Mouse (Mus musculus) layer of hippocampus, postnatal 10 days (tissue): ENCODE data around the gene Slc25a51. TPM values are rescaled to one million over a fixed set of nuclear protein-coding genes. Genes with fewer than 3 reads are reported as not detected.
A peak's percentile ranks its signal among the peaks of the same experiment; 100 is the strongest.

Source experiments
- DNase-seq, 2 experiments: peaks; one replicate each; pipeline ENCODE4 v3.0.0; 2021; ENCODE audit warnings: low spot score in 2 of 2
- total RNA-seq, 2 experiments: library from RNA; stranded (reverse); gene quantifications; 2 replicates each; pipeline ENCODE4 v1.2.3; 2021

Gene Slc25a51
- total RNA-seq, 2 experiments from 2014 or later = 104 to 118 TPM

GRCm38 (mm10) chr4:45426724-45427457 lies 18.3 kb upstream of the Slc25a51 start:
- DNase-seq = peak in 1 of 2 experiments; percentile 47

- DNase-seq = no peak
Observed at GRCm38 (mm10) chr4:45423406-45423805, 14.8 kb upstream of the Slc25a51 start.

DNA sequence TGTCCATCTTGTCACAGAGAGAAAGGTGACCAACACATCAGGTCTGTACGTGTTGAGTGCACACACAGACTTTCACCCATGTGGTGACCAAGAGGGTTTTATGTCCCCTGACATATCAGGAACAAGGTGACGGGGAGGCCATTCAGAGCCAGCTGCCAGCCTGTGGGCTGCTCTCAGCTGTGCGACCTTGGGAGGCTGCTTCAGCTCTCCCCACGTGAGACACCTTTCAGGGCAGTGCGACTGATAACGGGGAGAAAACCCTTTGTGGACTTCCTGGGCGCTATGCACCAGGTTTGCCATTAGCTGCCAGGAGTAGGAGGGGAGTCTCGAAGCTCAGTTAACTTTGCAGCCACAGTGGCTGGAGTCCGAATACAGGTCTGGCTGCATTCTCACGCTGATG lies 14.1 kb upstream of the Slc25a51 start:
- no peak for DNase-seq

GRCm38 (mm10) chr4:45421519-45422260 lies 13.1 kb upstream of the Slc25a51 start:
- no peak for DNase-seq

GRCm38 (mm10) chr4:45420733-45421132 lies 12.2 kb upstream of the Slc25a51 start:
- no peak for DNase-seq

- no peak for DNase-seq
Observed at GRCm38 (mm10) chr4:45419051-45419450, 10.5 kb upstream of the Slc25a51 start.

GRCm38 (mm10) chr4:45418229-45418950 lies 9.8 kb upstream of the Slc25a51 start:
- peak; percentile 79 to 80 for DNase-seq

- DNase-seq = no peak
Observed at GRCm38 (mm10) chr4:45416314-45416713, 7.7 kb upstream of the Slc25a51 start.

DNA sequence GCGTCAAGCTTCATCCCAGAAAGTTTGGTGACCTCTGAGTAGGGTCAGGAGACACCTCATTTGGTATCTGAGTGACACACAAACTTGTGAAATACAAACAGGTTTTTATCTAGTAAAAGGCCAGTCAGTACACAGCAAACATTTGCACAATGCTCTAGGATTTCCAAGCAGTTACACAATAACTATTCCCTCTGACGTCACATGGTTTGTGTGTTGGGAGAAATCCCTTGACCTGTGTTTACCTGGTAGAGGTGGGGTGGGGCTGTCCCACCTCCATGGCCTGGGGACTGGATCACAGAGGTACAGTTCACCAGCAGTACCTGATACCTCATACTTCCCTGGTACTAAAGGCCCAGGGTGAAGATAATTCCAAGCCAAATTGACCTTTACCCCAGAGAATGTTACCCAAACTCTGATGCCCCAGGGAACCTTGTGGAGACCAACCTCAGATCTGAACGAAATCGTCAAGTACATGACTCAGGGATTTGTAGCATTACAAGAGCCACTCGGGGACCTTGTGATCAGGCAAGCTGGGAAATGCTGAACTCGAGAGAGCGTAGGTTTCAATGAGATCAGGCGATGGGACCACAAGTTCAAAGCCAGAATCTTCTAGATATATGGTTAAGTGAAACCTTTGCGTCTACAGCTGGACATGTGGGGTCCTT lies 5.2 kb upstream of the Slc25a51 start:
- DNase-seq = no peak

GRCm38 (mm10) chr4:45412433-45413192 lies 4.0 kb upstream of the Slc25a51 start:
- DNase-seq = no peak

GRCm38 (mm10) chr4:45411181-45411790 lies 2.7 kb upstream of the Slc25a51 start:
- no peak for DNase-seq

DNA sequence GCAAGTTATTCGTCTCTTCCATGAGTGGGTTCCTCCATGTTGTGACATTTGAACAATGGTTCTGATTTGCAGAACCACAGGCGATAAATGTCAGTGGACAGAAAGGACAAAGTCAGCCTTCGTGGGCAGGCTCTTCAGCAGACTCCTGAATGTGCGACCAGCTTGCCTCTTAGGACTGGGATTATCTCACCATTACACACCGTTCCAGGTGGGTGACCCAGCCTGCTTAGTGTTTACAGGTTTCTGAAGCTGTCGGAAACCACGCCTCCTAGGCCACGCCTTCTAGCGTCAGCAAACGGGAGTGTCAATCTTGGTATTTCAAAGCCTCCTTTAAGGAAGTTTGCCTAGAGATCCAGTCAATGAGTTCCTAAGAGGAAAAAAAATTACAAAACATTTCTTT lies 704 bp upstream of the Slc25a51 start:
- peak in 1 of 2 experiments; percentile 57 for DNase-seq

- DNase-seq = no peak
Observed at GRCm38 (mm10) chr4:45407703-45408334, 747 bp downstream of the Slc25a51 start.

DNA sequence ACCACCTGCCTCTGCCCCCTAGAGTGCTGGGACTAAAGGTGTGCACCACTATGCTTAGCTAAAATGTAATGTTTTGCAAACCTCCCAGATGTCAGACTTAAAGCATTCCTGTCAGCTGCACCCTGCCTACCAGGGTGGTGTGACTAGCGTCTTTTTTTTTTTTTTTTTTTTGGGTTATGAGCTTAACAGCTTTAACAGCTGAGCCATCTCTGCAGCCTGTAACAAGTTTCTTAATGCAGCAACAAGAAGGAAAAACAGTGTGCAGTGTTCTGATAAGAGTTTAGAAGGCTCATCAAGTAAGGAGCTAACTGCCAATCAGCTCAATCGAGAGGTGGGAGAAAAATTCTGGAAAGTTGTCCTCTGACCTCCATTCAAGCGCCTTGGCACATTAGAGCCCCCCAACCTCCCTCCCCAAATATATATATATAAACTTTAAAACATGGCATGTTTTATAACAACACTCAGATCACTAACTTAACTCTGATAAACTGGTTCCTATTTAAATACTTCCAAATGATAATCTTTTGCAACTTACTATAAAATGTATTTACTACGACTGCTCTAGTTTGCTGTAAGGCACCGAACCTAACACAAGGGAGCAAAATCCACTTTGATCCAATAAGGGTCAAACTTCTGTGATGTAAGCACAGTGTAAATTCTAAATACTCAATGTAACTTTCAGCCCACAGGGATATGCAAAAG lies 1.4 kb downstream of the Slc25a51 start:
- DNase-seq = no peak

DNA sequence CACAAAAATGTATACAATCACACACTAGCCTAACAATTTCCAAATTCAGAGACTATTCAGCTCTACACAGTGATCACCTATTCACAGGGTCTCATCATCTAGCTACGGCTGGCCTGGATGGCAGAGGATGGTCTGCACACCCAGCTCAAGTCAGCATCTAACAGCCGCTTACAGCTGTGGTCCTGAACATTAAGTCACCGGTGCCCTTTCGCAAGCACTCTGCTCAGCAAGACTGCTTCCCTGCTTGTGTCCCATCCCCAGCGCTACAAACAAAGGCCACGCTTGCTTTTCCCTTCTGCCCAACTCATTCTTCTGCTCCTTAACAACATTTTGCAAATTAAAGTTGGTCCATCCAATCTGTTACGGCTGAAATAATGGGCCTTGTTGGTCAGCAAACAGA lies 2.2 kb downstream of the Slc25a51 start:
- no peak for DNase-seq

- DNase-seq = no peak
Observed at GRCm38 (mm10) chr4:45405315-45405714, 3.3 kb downstream of the Slc25a51 start.

DNA sequence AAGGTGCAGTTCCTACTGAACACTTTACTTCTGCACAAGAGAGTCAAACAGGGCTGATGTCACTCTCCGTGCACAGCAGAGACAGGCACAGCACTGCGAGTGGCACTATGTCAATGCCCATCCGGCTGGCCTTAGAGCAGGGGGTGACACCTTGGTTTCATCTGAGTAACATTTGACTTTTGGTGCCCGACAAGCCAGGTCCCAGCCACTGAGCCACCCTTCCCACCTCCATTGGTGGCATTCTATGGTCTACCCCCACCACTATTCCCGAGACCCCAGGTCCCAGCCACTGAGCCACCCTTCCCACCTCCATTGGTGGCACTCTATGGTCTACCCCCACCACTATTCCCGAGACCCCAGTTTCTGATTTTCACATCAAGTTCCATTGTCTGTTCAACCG lies 4.5 kb downstream of the Slc25a51 start:
- no peak for DNase-seq

DNA sequence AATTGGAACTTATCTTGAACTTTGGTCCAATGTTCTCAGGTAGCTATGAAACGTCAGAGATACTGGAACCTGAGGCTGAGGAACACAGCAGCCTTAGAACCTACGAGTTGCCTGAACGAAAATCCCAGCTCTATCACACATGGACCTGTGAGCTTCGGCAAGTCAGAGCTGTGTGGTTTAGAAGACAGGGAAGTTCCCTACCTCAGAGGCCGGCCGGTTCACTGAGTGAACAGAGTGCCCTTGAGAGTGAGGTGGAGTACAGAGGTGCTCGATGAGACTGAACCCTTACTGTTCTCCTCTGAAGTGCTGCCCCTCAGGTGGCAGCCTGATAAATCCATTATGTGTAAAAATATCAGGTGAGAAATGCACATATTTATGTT lies 5.1 kb downstream of the Slc25a51 start:
- DNase-seq = no peak

GRCm38 (mm10) chr4:45402878-45403498 lies 5.6 kb downstream of the Slc25a51 start:
- no peak for DNase-seq
